ENCODE assay signal across 20 mouse cellular contexts in genomic region chr16:21789180-21789579, GRCm38 (mm10). TPM values are rescaled to one million over a fixed set of nuclear protein-coding genes. Genes with fewer than 3 reads are reported as not detected.
DNase-seq lines count a peak whose midpoint lies in the region; ATAC-seq and TF ChIP-seq lines count a peak whose summit lies in the region.
"Had no signal": no experiment of that assay in that cellular context is flagged by ENCODE, and none has a peak within 500 bp of the region (broad histone marks: within the 10 kb centered on the region; RNA-seq: fewer than 3 reads in every experiment).

No protein-coding gene starts in this region.

- H3K27me3 ChIP-seq in intestine, postnatal 0 days (replicated peaks; ENCODE audit: control insufficient read depth, insufficient read depth, low read length): no peaks in the 10 kb centered on the region
- no peaks in the 10 kb centered on the region for H3K27me3 ChIP-seq in intestine, embryonic 15.5 days (replicated peaks)
- H3K27me3 ChIP-seq in MEL (ENCODE audit: control insufficient read depth in 1 of 2, insufficient read depth in 2 of 2, low read length in 2 of 2): no peaks in the 10 kb centered on the region
- H3K27me3 ChIP-seq: embryonic facial prominence, embryonic 13.5 days; embryonic facial prominence, embryonic 15.5 days had no signal

- no peak for TF ChIP-seq EP300 in MEL (IDR thresholded peaks at IDR 0.05; ENCODE audit: low read depth in 1 of 2, low read length in 2 of 2)

- no peak for TF ChIP-seq RAD21 in MEL (IDR thresholded peaks at IDR 0.05; ENCODE audit: low read depth, low read length)

- H3K79me2 ChIP-seq in MEL (ENCODE audit: control insufficient read depth, insufficient read depth, low read length, poor library complexity): no peaks in the 10 kb centered on the region

- ATAC-seq in intestine, postnatal 0 days: no peak
- ATAC-seq in intestine, embryonic 15.5 days: no peak
- ATAC-seq: forebrain, embryonic 14.5 days; forebrain, embryonic 16.5 days had no signal

- no peak for TF ChIP-seq CTCF in intestine, postnatal 0 days (IDR thresholded peaks at IDR 0.05; ENCODE audit: low read depth)
- no peak for TF ChIP-seq CTCF in MEL (IDR thresholded peaks at IDR 0.05 in 2 of 3, conservative IDR thresholded peaks at IDR 0.05 in 1 of 3; ENCODE audit: control insufficient read depth in 1 of 3, insufficient read depth in 1 of 3, low read depth in 2 of 3, low read length in 3 of 3, poor library complexity in 1 of 3, severe bottlenecking in 1 of 3)

- no peak overlapping the region for H3K9ac ChIP-seq in intestine, postnatal 0 days (ENCODE audit: low read depth, low read length)
- no peak overlapping the region for H3K9ac ChIP-seq in intestine, embryonic 15.5 days
- H3K9ac ChIP-seq in MEL (ENCODE audit: control insufficient read depth, low read depth, low read length, poor library complexity, severe bottlenecking): no peak overlapping the region
- H3K9ac ChIP-seq: embryonic facial prominence, embryonic 13.5 days; embryonic facial prominence, embryonic 15.5 days; forebrain, embryonic 12.5 days had no signal

- 70% methylated on average over 2 of the region's 2 CpGs for WGBS in intestine, postnatal 0 days
- 77% methylated on average over 2 of the region's 2 CpGs for WGBS in intestine, embryonic 15.5 days

- H3K9me3 ChIP-seq in intestine, postnatal 0 days (ENCODE audit: control insufficient read depth): no peaks in the 10 kb centered on the region
- H3K9me3 ChIP-seq in intestine, embryonic 15.5 days: no peaks in the 10 kb centered on the region
- no peaks in the 10 kb centered on the region for H3K9me3 ChIP-seq in MEL (replicated peaks; ENCODE audit: insufficient read depth, low read length)
- H3K9me3 ChIP-seq: embryonic facial prominence, embryonic 13.5 days; embryonic facial prominence, embryonic 15.5 days; forebrain, embryonic 10.5 days; forebrain, embryonic 12.5 days; G1E had no signal

- H3K4me2 ChIP-seq in intestine, postnatal 0 days (replicated peaks; ENCODE audit: low read depth): no peak overlapping the region
- no peak overlapping the region for H3K4me2 ChIP-seq in intestine, embryonic 15.5 days (replicated peaks)
- H3K4me2 ChIP-seq: embryonic facial prominence, embryonic 13.5 days; embryonic facial prominence, embryonic 15.5 days; forebrain, embryonic 12.5 days had no signal

- no peak overlapping the region for H3K4me3 ChIP-seq in intestine, postnatal 0 days (ENCODE audit: low read depth, low read length)
- no peak overlapping the region for H3K4me3 ChIP-seq in intestine, embryonic 15.5 days (replicated peaks)
- no peak overlapping the region for H3K4me3 ChIP-seq in MEL (ENCODE audit: control insufficient read depth in 1 of 2, insufficient read depth in 1 of 2, low read depth in 2 of 2, low read length in 2 of 2)
- H3K4me3 ChIP-seq: embryonic facial prominence, embryonic 13.5 days; embryonic facial prominence, embryonic 15.5 days; erythroblast, embryonic 14.5 days; forebrain, embryonic 10.5 days; forebrain, embryonic 12.5 days had no signal

- DNase-seq in MEL (ENCODE audit: low read depth, low spot score): no peak
- no peak for DNase-seq in right cerebral cortex, postnatal 25 days
- DNase-seq in thymus, postnatal 25 days: no peak
- DNase-seq: adrenal gland, adult 2 months; adrenal gland, postnatal 10 days; adrenal gland, postnatal 25 days; cerebellum, adult 11 months; cerebellum, adult 8-10 months; cerebellum, postnatal 14 days; cerebellum, postnatal 36 days had no signal

- H3K36me3 ChIP-seq in intestine, postnatal 0 days (ENCODE audit: control insufficient read depth, insufficient read depth): no peaks in the 10 kb centered on the region
- H3K36me3 ChIP-seq in intestine, embryonic 15.5 days: no peaks in the 10 kb centered on the region
- peaks cover 0 to 15% of the 10 kb centered on the region in 2 experiments; a peak in 2 of 4 replicates for H3K36me3 ChIP-seq in MEL (ENCODE audit: control insufficient read depth in 1 of 2, insufficient read depth in 2 of 2, low read length in 2 of 2)
- H3K36me3 ChIP-seq: embryonic facial prominence, embryonic 13.5 days; embryonic facial prominence, embryonic 15.5 days; forebrain, embryonic 10.5 days; forebrain, embryonic 12.5 days; G1E had no signal

- no peak for TF ChIP-seq POLR2A in MEL (IDR thresholded peaks at IDR 0.05; ENCODE audit: control insufficient read depth in 1 of 2, insufficient read depth in 1 of 2, low read depth in 1 of 2, low read length in 2 of 2, poor library complexity in 1 of 2)

- H3K27ac ChIP-seq in intestine, postnatal 0 days (ENCODE audit: low read depth, low read length): 0 out of 2 replicates have a peak overlapping the region, but pooled peaks have one; percentile 79
- H3K27ac ChIP-seq in intestine, embryonic 15.5 days: no peak overlapping the region
- no peak overlapping the region for H3K27ac ChIP-seq in MEL (ENCODE audit: control insufficient read depth, low read depth, low read length)
- H3K27ac ChIP-seq: embryonic facial prominence, embryonic 13.5 days; embryonic facial prominence, embryonic 15.5 days; forebrain, embryonic 10.5 days; forebrain, embryonic 12.5 days had no signal

- 0 out of 2 replicates have a peak, but pooled peaks cover 4% of the 10 kb centered on the region for H3K4me1 ChIP-seq in intestine, postnatal 0 days (replicated peaks; ENCODE audit: control insufficient read depth, insufficient read depth, low read length)
- H3K4me1 ChIP-seq in intestine, embryonic 15.5 days (replicated peaks): 0 out of 2 replicates have a peak, but pooled peaks cover 9% of the 10 kb centered on the region
- H3K4me1 ChIP-seq in MEL (ENCODE audit: control insufficient read depth in 1 of 2, insufficient read depth in 2 of 2, low read length in 2 of 2): peaks cover 4 to 7% of the 10 kb centered on the region in 2 experiments; a peak in 2 of 4 replicates
- H3K4me1 ChIP-seq: embryonic facial prominence, embryonic 15.5 days had no signal

TF ChIP-seq in MEL, 35 proteins besides CTCF, POLR2A, EP300 and RAD21:
- TF ChIP-seq MAFK (IDR thresholded peaks at IDR 0.05; ENCODE audit: borderline replicate concordance, low read depth, low read length) (no peak), MYC (IDR thresholded peaks at IDR 0.05; ENCODE audit: low read depth, low read length) (no peak), ZNF384 (IDR thresholded peaks at IDR 0.05; ENCODE audit: low read depth, low read length) (peak; percentile 53), USF2 (IDR thresholded peaks at IDR 0.05; ENCODE audit: borderline replicate concordance in 1 of 2, insufficient read depth in 1 of 2, low read depth in 1 of 2, low read length in 2 of 2) (no peak), CHD2 (IDR thresholded peaks at IDR 0.05; ENCODE audit: low read length) (no peak)

RNA-seq across cellular contexts. Expression of gene Ehhadh, which starts 1.6 kb away (rescaled TPM):
- 36.4 and 38.3 TPM in 2 replicates for polyA plus RNA-seq in intestine, postnatal 0 days (2015; fragmentation: Nextera tagmentation; extraction: Ambion mirVana)
- 9.7 and 11.4 TPM in 2 replicates for polyA plus RNA-seq in intestine, embryonic 15.5 days (2015; fragmentation: Nextera tagmentation; extraction: Ambion mirVana)
- 4.3 and 5.3 TPM in 2 replicates for total RNA-seq in MEL (2012; rRNA removed)
- 1 to 10 TPM in 1 of 2 experiments, not detected in 1; 6.6 TPM for polyA plus RNA-seq in MEL (2012; ENCODE audit: insufficient read depth in 1 of 2, insufficient read length in 2 of 2, low read depth in 1 of 2, low replicate concordance in 2 of 2, missing spikeins in 1 of 2)

RNA-seq across cellular contexts. Expression of gene Map3k13, which starts 5.0 kb away (rescaled TPM):
- 4.7 and 5.6 TPM in 2 replicates for polyA plus RNA-seq in intestine, postnatal 0 days (2015; fragmentation: Nextera tagmentation; extraction: Ambion mirVana)
- polyA plus RNA-seq in intestine, embryonic 15.5 days (2015; fragmentation: Nextera tagmentation; extraction: Ambion mirVana): 1.7 and 1.9 TPM in 2 replicates
- 0.20 and 0.23 TPM in 2 replicates for total RNA-seq in MEL (2012; rRNA removed)
- polyA plus RNA-seq in MEL (2012; ENCODE audit: insufficient read depth in 1 of 2, insufficient read length in 2 of 2, low read depth in 1 of 2, low replicate concordance in 2 of 2, missing spikeins in 1 of 2): under 1 TPM in 1 of 2 experiments, not detected in 1; 0.82 TPM
